Mouse (Mus musculus) kidney, adult 2 months (tissue): ENCODE results near the gene Wrb. TPM values are rescaled to one million over a fixed set of nuclear protein-coding genes. Genes with fewer than 3 reads are reported as not detected.
A peak's percentile ranks its signal among the peaks of the same experiment; 100 is the strongest.

Experiments
- DNase-seq: peaks from one replicate; pipeline ENCODE4 v3.0.0; 2021
- H3K27ac ChIP-seq: fragments of 200-500 bp; 2 replicates; pipeline ENCODE4 v1.5.1; 2012; ENCODE audit warnings: low read depth, low read length, control low read depth, inconsistent platforms; ENCODE audit not compliant: insufficient read depth
- H3K27me3 ChIP-seq: fragments of 200-500 bp; replicated peaks from 2 replicates; pipeline ENCODE4 v1.6.1; 2012; ENCODE audit warnings: mild to moderate bottlenecking, moderate library complexity, low read length, inconsistent platforms; ENCODE audit not compliant: control insufficient read depth, insufficient read depth
- H3K36me3 ChIP-seq: fragments of 200-500 bp; 2 replicates; pipeline ENCODE4 v1.6.1; 2012; ENCODE audit warnings: mild to moderate bottlenecking, moderate library complexity, low read length, inconsistent platforms; ENCODE audit not compliant: control insufficient read depth, insufficient read depth
- H3K4me1 ChIP-seq: fragments of 200-500 bp; 2 replicates; pipeline ENCODE4 v1.6.1; 2011; ENCODE audit warnings: low read length; ENCODE audit not compliant: control insufficient read depth, insufficient read depth
- H3K4me3 ChIP-seq: fragments of 200-500 bp; 2 replicates; pipeline ENCODE4 v1.5.1; 2011; ENCODE audit warnings: mild to moderate bottlenecking, low read depth, low read length, control low read depth; ENCODE audit not compliant: insufficient read depth
- CTCF ChIP-seq: fragments of 200-500 bp; conservative IDR thresholded peaks from 2 replicates; pipeline ENCODE4 v1.5.1; 2011; ENCODE audit warnings: low read depth, mild to moderate bottlenecking, control low read depth, low read length, moderate library complexity, mixed read lengths; ENCODE audit not compliant: insufficient read depth, insufficient read length
- POLR2A ChIP-seq: fragments of 200-500 bp; IDR thresholded peaks from one replicate; pipeline ENCODE4 v1.6.1; 2011; ENCODE audit warnings: low read depth, low read length, control low read depth
- WGBS: fragments of 180-500 bp; shearing (Covaris S2); methylation state at CpG from one replicate; pipeline ENCODE4 v1.1.7; 2018; 5-methylcytosine and 5-hydroxymethylcytosine counted together
- polyA plus RNA-seq: library from polyadenylated mRNA; depleted of rRNA; stranded (reverse); fragments of >200 nt; gene quantifications from 2 replicates; pipeline ENCODE4 v1.2.3, GENCODE M21; 2012

Wrb gene
- polyA plus RNA-seq, 1 experiment: 46.9 TPM

DNA sequence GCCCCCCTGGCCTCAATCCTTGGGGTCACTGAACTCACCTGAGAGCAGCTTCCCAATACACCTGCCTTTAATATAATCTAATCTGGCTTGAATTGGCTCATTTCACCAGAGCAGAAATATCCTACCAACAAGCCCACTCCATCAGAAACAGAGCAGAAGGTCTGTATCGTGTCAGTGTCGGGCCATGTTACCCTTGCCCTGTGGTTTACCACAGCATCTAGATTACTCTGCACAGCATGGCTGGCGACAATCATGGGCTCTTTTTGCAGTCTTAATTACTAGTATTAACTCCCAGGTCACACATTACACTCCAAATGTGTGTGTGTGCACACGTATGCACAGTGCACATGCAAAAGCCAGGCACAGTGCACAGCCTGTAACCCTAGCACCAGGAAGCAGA, 23.6 kb downstream of the Wrb start:
- Histone ChIP-seq H3K4me3 (no peak overlapping the region), H3K27me3 (no peaks in the 10 kb centered on the region), H3K27ac (no peak overlapping the region), H3K36me3 (no peaks in the 10 kb centered on the region), H3K4me1 (no peaks in the 10 kb centered on the region)
- WGBS: 92% methylated on average over 4 of the region's 4 CpGs
- TF ChIP-seq POLR2A (no peak), CTCF (no peak)
- DNase-seq: no peak

DNA sequence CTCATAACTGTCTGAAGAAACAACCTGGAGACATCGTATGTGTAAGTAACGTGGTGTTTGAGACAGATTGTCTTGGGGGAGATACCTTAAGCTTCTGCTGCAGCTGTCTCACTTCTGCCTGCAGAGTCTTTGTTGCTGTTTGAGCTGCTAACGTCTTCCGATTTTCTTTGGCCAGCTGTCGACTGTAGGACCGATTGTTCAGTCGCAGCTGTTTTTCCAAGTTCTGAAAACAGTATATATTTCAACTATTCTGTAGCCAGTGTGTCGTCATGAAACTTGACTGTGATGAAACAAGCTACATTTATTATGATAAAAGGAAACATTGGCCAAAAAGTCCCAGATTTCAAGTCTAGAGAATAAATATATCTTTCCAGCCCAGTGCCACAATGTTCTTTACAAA, 28.4 kb downstream of the Wrb start:
- H3K27ac ChIP-seq: no peak overlapping the region
- no peak overlapping the region for H3K4me3 ChIP-seq
- H3K36me3 ChIP-seq: no peaks in the 10 kb centered on the region
- no peak for DNase-seq
- no peak for TF ChIP-seq CTCF
- no peak for TF ChIP-seq POLR2A
- WGBS: 71% methylated on average over 8 of the region's 8 CpGs
- H3K27me3 ChIP-seq: no peaks in the 10 kb centered on the region
- H3K4me1 ChIP-seq: no peaks in the 10 kb centered on the region

DNA sequence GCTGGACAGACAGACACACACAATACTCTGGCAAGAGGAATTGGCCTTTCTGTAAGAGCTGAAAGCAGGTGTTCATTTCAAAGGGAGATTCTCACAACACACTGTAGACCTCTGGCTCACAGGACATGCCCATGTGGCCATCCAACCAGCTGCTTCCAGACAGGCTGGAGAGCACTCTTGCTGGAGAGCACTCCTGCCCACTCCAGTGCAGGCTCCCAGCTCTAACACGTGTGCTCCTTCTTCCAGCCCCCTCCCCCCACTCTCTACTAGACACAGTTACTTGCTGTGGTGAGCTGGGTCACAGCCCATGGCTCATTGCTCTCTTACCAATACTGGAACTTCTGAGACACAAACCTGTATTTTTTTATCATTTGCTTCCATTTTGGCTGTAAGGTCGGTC, 30.2 kb downstream of the Wrb start:
- no peak overlapping the region for H3K4me3 ChIP-seq
- H3K4me1 ChIP-seq: no peaks in the 10 kb centered on the region
- TF ChIP-seq POLR2A (no peak), CTCF (no peak)
- no peak overlapping the region for H3K27ac ChIP-seq
- no peaks in the 10 kb centered on the region for H3K36me3 ChIP-seq
- no peaks in the 10 kb centered on the region for H3K27me3 ChIP-seq
- DNase-seq: no peak
- 39% methylated on average over 2 of the region's 2 CpGs for WGBS

DNA sequence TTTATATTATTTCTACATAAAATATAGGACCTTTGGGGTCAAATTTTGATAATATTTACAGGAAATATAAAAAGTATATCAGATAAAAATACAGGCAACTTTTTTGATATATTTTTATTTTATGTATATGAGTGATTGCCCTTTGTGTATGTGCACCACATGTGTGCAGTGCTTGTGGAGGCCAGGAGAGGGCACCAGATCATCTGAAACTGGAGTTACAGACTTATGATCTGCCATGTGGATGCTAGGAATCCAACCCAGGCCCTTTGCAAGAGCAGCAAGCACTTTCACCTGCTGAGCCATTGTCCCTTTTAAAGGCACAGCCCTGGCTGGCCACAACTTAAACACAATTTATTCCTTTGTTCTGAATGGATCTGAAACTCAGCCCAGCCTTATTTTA, 33.9 kb downstream of the Wrb start:
- Histone ChIP-seq H3K4me1 (no peaks in the 10 kb centered on the region), H3K27ac (no peak overlapping the region), H3K36me3 (no peaks in the 10 kb centered on the region), H3K4me3 (no peak overlapping the region), H3K27me3 (no peaks in the 10 kb centered on the region)
- no peak for DNase-seq
- TF ChIP-seq CTCF (no peak), POLR2A (no peak)

DNA sequence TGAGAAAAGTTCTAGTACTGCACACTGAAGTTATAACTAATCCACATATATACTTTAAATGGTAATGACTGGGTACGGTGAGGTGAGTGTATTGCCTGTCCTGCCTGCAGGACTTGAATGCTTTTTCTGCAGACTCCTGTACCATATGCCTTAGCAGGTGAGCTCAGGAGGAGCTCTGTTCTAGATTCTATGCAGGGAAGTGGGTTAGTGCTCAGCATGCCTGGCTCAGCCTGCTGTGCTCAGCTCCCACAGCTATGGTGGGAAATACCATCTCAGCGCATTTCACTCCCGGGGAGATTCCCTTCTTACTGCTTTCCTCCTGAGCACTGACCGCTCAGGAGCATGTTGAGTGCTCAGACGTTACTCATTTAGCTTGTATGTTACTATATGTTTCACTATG, 42.4 kb downstream of the Wrb start:
- no peak overlapping the region for H3K27ac ChIP-seq
- WGBS: 89% methylated on average over 5 of the region's 5 CpGs
- H3K27me3 ChIP-seq: no peaks in the 10 kb centered on the region
- H3K4me1 ChIP-seq: no peaks in the 10 kb centered on the region
- no peak overlapping the region for H3K4me3 ChIP-seq
- no peak for DNase-seq
- H3K36me3 ChIP-seq: no peaks in the 10 kb centered on the region
- TF ChIP-seq CTCF (no peak), POLR2A (no peak)

DNA sequence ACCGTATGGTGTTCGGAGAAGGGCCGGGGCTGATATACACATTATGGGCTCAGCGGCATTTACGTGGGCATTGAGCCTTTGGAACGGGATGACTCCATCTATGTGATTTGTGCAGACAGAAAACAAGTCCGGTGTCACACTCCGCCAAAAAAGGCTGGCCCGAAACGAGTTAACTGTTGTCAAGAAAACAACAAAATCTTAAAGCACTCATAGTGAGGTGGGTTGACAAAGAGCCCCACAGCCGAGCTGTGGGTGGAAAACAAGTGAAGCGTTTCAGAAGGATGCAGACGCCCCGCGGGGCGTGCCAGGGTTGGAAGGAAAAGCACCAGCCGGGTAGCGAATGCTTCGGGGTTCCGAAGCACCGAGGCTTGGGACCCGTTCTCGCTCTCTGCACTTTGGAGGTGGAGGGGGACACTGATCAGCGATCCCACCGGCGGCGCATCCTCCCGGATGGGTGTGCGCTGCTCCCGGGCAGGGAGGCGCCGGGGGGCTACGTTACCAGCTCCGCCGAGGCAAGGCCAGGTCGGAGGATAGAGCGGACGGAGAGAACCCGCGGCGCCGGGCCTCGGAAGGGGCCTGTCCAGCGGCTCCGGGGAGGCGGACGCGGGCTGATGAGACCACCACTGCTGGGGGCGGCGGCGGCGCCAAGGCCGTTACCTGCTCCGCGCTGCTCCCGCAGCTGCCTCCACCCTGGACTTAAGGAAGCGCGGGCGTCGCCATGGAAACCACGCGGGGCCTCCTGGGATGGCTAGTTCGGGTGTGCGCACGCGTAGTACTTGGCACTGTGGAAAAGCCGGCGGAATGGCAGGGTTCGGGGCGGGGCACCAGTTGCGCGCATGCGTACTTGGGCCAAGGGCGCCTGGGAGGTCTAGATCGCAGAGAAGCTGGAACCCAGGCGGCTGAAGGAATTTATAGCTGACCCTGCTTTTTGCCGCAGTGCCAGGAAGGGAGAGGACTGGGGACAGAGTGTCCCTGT, 46.6 kb downstream of the Wrb start, which contains the start of gene Lca5l:
TSS of gene Lca5l (minus strand) at position 741 of the 976 bp plus-strand sequence.
- DNase-seq: peak; percentile 100
- H3K36me3 ChIP-seq: no peaks in the 10 kb centered on the region
- peak within 1 kb of the TSS; percentile 88 for H3K27ac ChIP-seq
- H3K4me1 ChIP-seq: no peaks in the 10 kb centered on the region
- peak within 1 kb of the TSS; percentile 96 for H3K4me3 ChIP-seq
- H3K27me3 ChIP-seq: no peaks in the 10 kb centered on the region
- WGBS: under 1% methylated on average over 77 of the region's 77 CpGs
- TF ChIP-seq CTCF (no peak), POLR2A (no peak)

DNA sequence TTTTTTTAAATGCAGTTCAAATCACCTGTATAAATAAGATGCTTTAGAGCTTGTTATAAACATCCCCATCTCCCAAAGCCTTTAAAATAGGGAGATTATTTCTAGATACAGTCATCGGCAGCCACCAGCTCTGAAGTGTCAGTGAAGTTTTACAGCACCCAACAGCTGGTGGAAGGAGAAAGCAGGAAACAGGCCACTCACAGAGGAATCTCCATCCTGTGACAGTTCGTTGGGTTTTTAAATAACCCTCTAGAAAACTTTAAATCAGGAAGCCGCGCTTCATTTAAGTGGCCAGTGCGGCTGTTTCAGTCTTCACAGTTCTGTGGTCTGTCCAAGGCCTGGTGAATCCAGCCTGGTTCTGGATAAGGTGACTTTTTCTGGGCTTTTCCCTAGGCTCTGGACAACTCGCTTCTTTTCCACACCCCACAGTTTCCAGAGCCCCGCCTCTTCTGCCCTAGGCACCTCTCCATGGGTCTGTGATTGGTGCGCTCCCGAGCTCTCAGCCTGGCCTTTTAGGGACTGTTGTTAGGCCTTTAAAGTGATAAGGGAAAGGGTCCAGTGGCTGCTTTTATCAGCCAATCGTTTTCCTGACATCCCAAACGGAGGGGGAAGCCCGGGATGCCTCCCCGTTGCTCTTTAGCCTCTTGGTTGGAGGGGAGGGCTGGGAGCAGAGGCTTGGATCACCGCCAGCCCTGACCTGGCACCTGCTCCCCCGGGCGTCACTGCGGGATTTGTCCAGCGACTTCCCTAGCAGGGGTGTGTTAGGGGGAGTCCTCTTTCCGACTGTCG, 54.9 kb downstream of the Wrb start, which contains the start of gene Sh3bgr:
TSS of gene Sh3bgr (plus strand) at position 538 of the 789 bp plus-strand sequence.
- DNase-seq: peak; percentile 85
- peak within 1 kb of the TSS; percentile 55 for H3K4me3 ChIP-seq
- H3K4me1 ChIP-seq: no peaks in the 10 kb centered on the region
- peak within 1 kb of the TSS; percentile 42; the same call in 1 of the 2 replicates for H3K27ac ChIP-seq
- 2% methylated on average over 20 of the region's 20 CpGs for WGBS
- H3K36me3 ChIP-seq: no peaks in the 10 kb centered on the region
- H3K27me3 ChIP-seq: no peaks in the 10 kb centered on the region
- TF ChIP-seq CTCF (no peak), POLR2A (no peak)
